In the genomic region with DNA sequence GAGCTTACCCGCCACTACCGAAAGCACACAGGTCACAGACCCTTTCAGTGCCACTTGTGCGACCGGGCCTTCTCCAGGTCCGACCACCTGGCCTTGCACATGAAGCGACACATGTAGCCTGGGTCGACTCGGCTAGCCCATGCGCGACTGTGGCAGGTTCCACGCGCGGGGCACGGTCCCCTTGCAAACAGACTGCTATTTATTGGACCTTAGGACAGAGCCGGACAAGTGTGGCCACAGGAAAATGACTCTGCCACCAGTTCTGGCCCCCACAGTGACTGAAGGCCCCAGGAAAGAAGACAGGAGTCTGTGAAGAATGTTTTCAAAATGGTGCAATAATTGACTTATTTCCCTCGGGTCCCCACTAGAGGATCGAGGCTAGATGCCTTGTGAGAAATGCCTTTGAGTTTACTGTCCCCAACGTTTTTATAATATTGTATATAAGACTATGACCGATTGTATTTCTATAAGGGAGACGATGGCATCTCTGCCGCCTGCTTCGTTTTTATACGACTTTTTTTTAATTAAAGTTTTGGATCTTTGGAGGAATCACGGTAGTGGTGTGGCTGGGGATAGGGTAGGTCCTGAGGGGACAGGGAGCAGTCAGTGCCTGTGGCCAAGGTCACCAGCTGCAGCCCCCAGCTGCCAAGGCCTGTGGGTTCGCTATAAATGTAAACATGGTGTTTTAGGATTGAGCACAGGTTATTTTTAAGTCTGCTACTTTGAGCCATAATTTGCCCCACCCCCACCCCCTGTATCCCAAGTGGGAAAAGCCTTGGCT, we compare ENCODE assay signal across 8 mouse cellular contexts. TPM values are rescaled to one million over a fixed set of nuclear protein-coding genes. Genes with fewer than 3 reads are reported as not detected.
DNase-seq lines count a peak whose midpoint lies in the region; ATAC-seq and TF ChIP-seq lines count a peak whose summit lies in the region.

No protein-coding gene starts in this region.

- no peak for DNase-seq in hindbrain, embryonic 10.5 days (ENCODE audit: low spot score)
- DNase-seq in hindbrain, embryonic 11.5 days (ENCODE audit: low spot score) = no peak
- DNase-seq in induced T-regulatory cell, adult 2 months (ENCODE audit: low read depth) = peak; percentile 61
- no peak for DNase-seq in frontal cortex, postnatal 25 days (ENCODE audit: low spot score in 2 of 2)
- no peak for DNase-seq in ovary, postnatal 36 days (ENCODE audit: low spot score)
- DNase-seq in layer of hippocampus, postnatal 14 days (ENCODE audit: low spot score in 2 of 2) = no peak

- H3K4me3 ChIP-seq in hindbrain, embryonic 10.5 days = peak overlapping the region; percentile 61; the same call in 1 of the 2 replicates
- no peak overlapping the region for H3K4me3 ChIP-seq in hindbrain, embryonic 11.5 days (ENCODE audit: low read depth, low read length)
- H3K4me3 ChIP-seq in bone marrow macrophage, adult 2 months (ENCODE audit: insufficient read depth, low read length) = peak overlapping the region; percentile 79
- peak overlapping the region; percentile 50 for H3K4me3 ChIP-seq in midbrain, embryonic 13.5 days (replicated peaks)

- TF ChIP-seq CTCF in bone marrow macrophage, adult 2 months (IDR thresholded peaks at IDR 0.05; ENCODE audit: low read depth, low read length) = no peak

- H3K4me2 ChIP-seq in hindbrain, embryonic 11.5 days (replicated peaks; ENCODE audit: low read depth, low read length) = no peak overlapping the region
- H3K4me2 ChIP-seq in midbrain, embryonic 13.5 days (replicated peaks) = no peak overlapping the region

- peaks cover 64% of the 10 kb centered on the region for H3K27me3 ChIP-seq in hindbrain, embryonic 10.5 days (ENCODE audit: insufficient read depth, poor library complexity, severe bottlenecking)
- peaks cover 31% of the 10 kb centered on the region for H3K27me3 ChIP-seq in hindbrain, embryonic 11.5 days (ENCODE audit: control insufficient read depth, insufficient read depth, low read length)
- H3K27me3 ChIP-seq in midbrain, embryonic 13.5 days = peaks cover 67% of the 10 kb centered on the region

- H3K9ac ChIP-seq in hindbrain, embryonic 11.5 days (ENCODE audit: low read depth, low read length) = no peak overlapping the region
- H3K9ac ChIP-seq in midbrain, embryonic 13.5 days (replicated peaks) = no peak overlapping the region

- WGBS in hindbrain, embryonic 10.5 days = 61% methylated on average over 25 of the region's 25 CpGs
- WGBS in hindbrain, embryonic 11.5 days = 62% methylated on average over 25 of the region's 25 CpGs
- 57% methylated on average over 25 of the region's 25 CpGs for WGBS in midbrain, embryonic 13.5 days

- no peak for ATAC-seq in hindbrain, embryonic 11.5 days (ENCODE audit: low FRiP score)
- no peak for ATAC-seq in midbrain, embryonic 13.5 days

- TF ChIP-seq POLR2A in bone marrow macrophage, adult 2 months (IDR thresholded peaks at IDR 0.05; ENCODE audit: borderline replicate concordance, low read depth, low read length) = no peak

- H3K9me3 ChIP-seq in hindbrain, embryonic 10.5 days = no peaks in the 10 kb centered on the region
- no peaks in the 10 kb centered on the region for H3K9me3 ChIP-seq in hindbrain, embryonic 11.5 days (ENCODE audit: control insufficient read depth, low read length)
- no peaks in the 10 kb centered on the region for H3K9me3 ChIP-seq in midbrain, embryonic 13.5 days

- peaks cover 38% of the 10 kb centered on the region for H3K4me1 ChIP-seq in hindbrain, embryonic 10.5 days (replicated peaks)
- 0 out of 2 replicates have a peak, but pooled peaks cover 5% of the 10 kb centered on the region for H3K4me1 ChIP-seq in hindbrain, embryonic 11.5 days (replicated peaks; ENCODE audit: control insufficient read depth, insufficient read depth, low read length)
- H3K4me1 ChIP-seq in bone marrow macrophage, adult 2 months (ENCODE audit: control insufficient read depth, insufficient read depth, low read length) = peaks cover 60% of the 10 kb centered on the region
- H3K4me1 ChIP-seq in midbrain, embryonic 13.5 days (replicated peaks) = peaks cover 27% of the 10 kb centered on the region

- no peak overlapping the region for H3K27ac ChIP-seq in hindbrain, embryonic 10.5 days
- H3K27ac ChIP-seq in hindbrain, embryonic 11.5 days (ENCODE audit: low read depth, low read length) = no peak overlapping the region
- H3K27ac ChIP-seq in bone marrow macrophage, adult 2 months (ENCODE audit: insufficient read depth, low read depth, low read length) = no peak overlapping the region
- H3K27ac ChIP-seq in midbrain, embryonic 13.5 days = no peak overlapping the region

- H3K36me3 ChIP-seq in hindbrain, embryonic 10.5 days = no peaks in the 10 kb centered on the region
- no peaks in the 10 kb centered on the region for H3K36me3 ChIP-seq in hindbrain, embryonic 11.5 days (ENCODE audit: control insufficient read depth, insufficient read depth, low read length)
- no peaks in the 10 kb centered on the region for H3K36me3 ChIP-seq in midbrain, embryonic 13.5 days

RNA-seq across cellular contexts. Expression of a gene that starts 2.2 kb away (rescaled TPM):
- polyA plus RNA-seq in hindbrain, embryonic 10.5 days (2016; fragmentation: Nextera tagmentation; extraction: Ambion mirVana) = 3.9 and 5.8 TPM in 2 replicates
- 4.4 and 4.8 TPM in 2 replicates for polyA plus RNA-seq in hindbrain, embryonic 11.5 days (2014; fragmentation: Nextera tagmentation; extraction: Ambion mirVana)
- polyA plus RNA-seq in bone marrow macrophage, adult 2 months (2012; ENCODE audit: insufficient read depth, insufficient read length, missing spikeins) = 34.3 and 37.1 TPM in 2 replicates
- 2.7 and 4.3 TPM in 2 replicates for polyA plus RNA-seq in midbrain, embryonic 13.5 days (2015; fragmentation: Nextera tagmentation; extraction: Ambion mirVana)
- total RNA-seq in layer of hippocampus, postnatal 14 days (2021) = 10 to 100 TPM; 20.2 to 22.0 TPM

RNA-seq across cellular contexts. Expression of a gene that starts 15.9 kb away (rescaled TPM):
- polyA plus RNA-seq in hindbrain, embryonic 10.5 days (2016; fragmentation: Nextera tagmentation; extraction: Ambion mirVana) = 31.5 and 33.0 TPM in 2 replicates
- polyA plus RNA-seq in hindbrain, embryonic 11.5 days (2014; fragmentation: Nextera tagmentation; extraction: Ambion mirVana) = 32.2 and 35.1 TPM in 2 replicates
- polyA plus RNA-seq in bone marrow macrophage, adult 2 months (2012; ENCODE audit: insufficient read depth, insufficient read length, missing spikeins) = 6.7 TPM in 1 of 2 replicates, not detected in the other
- 19.3 and 19.8 TPM in 2 replicates for polyA plus RNA-seq in midbrain, embryonic 13.5 days (2015; fragmentation: Nextera tagmentation; extraction: Ambion mirVana)
- total RNA-seq in layer of hippocampus, postnatal 14 days (2021) = 10 to 100 TPM in 1 of 2 experiments, 1 to 10 TPM in 1; 9.7 to 10.6 TPM
